Mouse (Mus musculus): Measurements from ENCODE around the gene 4931409K22Rik.

4931409K22Rik gene

DNA sequence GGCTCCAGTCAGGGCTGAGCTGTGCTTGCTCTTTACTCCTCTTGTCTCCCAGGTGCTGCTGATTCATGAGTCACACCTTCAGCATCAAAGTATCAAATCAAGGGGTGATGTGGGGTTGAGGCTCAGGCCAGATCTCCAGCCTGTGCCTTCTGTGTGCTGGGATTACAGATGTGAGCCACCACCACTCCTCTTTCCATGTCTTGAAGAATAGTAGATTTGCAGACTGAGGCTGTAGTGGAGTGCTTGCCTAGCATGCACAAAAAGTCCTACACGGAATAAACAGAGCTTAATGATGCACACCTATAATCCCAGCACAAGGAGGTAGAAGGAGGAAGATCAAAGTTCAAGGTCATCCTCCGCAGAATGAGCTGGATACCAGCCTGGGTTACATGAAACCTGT lies at the start of gene 4931409K22Rik:
Gene 4931409K22Rik (minus strand): TSS at position 101 of the 400 bp plus-strand sequence.
- DNase-seq: no peak

DNA sequence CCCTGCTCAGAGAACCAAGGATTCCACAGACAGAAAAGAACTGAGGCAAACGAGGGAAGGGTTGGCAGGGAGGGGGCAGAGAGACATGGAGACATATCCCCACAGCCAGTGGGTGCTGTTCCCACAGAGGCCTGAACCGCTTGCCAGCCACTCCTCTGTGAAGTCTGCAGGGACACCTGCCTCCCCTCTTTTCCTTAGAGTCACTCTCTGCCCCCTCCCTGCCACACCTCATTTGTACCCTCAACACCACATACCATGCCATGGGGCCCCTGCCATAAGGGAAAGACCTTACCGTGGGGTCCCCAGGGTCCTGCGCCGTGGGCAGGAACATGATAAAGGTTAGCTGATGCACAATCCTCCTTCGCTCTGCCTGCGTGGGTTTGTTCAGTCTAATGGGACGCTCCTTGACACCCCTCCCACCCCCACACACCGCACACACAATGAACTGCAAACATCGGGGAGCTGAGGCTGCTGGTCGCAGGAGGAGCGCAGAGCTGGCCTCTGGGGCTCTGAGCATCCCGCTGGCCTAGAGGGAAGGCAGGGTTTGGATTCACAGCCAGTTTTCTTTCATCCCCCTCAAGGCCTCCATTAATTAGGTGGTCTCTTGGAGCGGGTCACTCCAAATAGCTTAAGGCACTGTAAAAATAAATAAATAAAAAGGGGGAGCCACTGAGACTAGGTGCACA lies 49.5 kb upstream of the 4931409K22Rik start:
- DNase-seq: no peak

- DNase-seq: no peak
Measured at GRCm38 (mm10) chr5:24605321-24605979, 48.8 kb upstream of the 4931409K22Rik start.

GRCm38 (mm10) chr5:24604656-24605100 lies 48.1 kb upstream of the 4931409K22Rik start:
- peak; percentile 92 to 94 for DNase-seq

DNA sequence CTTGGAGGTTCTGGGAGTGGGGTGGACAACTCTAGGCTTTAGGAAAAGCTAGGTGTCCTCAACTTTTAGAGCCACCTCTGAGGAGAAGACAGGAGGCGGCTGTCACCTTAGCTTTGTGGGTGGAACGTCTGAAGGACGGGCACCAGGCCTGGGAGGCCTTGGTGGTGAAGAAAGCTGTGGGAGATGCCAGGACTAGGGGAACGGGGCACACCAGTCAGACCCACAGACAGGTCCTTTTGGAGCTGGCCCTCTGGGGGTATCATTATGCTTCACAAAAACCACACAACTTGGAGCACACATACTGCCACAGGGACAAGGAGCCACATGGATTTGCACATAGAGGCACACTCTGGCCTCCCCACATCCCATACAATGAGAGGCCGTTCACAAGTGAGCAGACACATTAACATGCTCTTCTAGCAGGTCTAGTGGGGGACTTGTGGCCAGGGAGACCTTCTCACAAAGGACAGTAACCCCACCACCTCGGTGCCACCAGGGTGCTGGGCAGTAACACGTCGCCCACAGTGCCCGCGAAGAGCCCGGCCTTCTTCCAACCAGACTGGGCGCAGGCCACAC lies 47.6 kb upstream of the 4931409K22Rik start:
- DNase-seq: no peak

GRCm38 (mm10) chr5:24603431-24604010 lies 46.9 kb upstream of the 4931409K22Rik start:
- DNase-seq: no peak

DNA sequence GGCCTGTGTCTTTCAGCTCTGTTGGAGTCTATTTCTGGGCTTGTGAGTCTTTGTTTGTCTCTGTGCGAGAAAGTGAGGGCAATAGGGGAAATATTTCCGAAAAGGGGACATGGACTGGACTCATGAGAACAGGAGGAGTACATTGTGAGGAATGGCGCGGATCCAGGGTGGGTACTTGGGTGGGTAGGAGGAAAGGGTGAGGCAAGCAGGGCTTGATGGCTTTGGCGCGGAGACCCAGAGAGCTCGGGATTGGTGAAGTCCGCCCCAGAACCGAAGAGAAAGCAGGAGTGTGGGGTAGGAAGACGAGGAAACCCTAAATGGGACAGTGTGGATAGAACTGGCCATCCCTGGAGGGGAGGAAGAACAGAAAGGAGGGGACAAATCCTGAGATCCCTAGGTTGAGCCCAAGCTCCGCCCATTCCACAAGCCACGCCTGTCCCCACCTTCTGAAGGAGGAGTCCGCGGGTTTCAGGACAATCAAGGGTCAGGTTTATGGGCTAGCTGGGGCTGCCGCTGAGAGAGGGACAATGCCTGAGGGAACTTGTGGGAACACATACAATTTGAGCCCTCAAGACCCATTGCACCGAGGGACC lies 46.2 kb upstream of the 4931409K22Rik start:
- peak; percentile 94 to 95 for DNase-seq

GRCm38 (mm10) chr5:24601911-24602750 lies 45.5 kb upstream of the 4931409K22Rik start:
- DNase-seq: peak; percentile 77 to 87

GRCm38 (mm10) chr5:24601071-24601835 lies 44.6 kb upstream of the 4931409K22Rik start:
- no peak for DNase-seq

DNA sequence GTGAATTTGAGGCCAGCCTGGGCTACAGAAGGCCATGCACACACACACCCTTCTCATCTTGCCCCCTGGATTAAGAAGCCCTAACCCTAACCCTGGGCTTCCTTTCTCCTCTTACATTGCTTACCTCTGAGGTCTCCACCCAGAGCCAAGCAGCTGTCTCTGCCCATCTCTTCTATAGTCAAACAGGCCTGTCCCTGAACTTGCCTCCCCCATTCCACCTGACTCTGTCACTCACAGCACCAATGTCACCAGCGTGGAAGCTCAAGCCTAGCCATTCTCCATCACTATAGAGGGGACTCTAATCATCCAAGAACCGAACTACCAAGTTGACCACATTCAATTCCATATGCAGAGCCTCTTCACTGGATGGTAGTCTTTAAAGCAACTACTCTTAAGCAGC lies 43.6 kb upstream of the 4931409K22Rik start:
- no peak for DNase-seq

DNA sequence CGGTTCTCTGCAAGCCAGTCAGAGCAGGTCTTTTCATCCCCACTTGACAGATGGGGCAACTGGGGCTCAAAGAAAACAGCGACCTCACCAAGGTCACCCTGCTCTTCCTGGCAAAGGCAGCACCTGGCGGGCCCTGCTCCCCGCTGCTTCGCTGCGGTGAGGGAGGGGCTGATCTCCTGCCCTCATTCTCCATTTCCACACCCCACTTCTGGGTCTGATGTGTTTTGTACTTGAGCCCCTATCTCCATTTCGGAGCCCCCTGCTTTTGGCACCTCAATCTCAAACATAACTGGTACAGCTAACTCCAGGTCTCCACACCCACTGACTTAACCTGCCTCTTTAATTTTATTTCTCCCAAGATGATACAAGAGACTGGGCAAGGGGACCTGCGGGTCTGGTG lies 42.5 kb upstream of the 4931409K22Rik start:
- DNase-seq: no peak

GRCm38 (mm10) chr5:24598570-24599006 lies 42.0 kb upstream of the 4931409K22Rik start:
- DNase-seq: peak; percentile 44 to 84

DNA sequence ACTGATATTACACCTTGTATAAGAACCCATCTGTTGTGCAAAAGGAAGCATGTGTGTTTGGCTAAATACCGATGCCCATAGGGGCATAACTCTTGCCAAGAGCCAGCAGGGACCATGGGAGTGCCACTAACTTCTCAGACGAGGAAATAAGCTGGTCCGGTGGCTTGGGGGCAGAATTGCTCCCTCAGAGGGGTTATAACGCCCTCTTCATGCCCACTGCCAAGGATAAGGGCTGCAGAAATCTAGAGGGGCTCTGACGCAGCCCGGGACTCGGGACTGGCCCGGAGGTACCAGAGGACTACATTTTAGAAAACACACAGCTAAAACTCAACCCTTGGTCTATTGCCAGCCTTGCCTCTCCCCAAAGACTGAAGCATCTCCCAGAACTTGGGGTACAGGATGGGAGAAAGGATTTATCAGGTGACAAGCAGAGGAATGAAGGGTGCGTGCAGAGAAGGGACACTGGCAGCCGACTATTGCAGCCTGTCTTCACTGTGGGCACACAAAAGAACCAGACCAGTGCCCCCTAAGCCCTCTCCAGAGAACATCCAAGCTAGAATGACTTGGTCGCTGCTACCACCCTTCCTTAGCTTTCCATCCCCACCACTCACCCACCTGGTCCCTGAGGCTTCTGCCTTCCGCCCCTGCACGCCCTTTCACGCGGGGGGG lies 41.4 kb upstream of the 4931409K22Rik start:
- DNase-seq: no peak

DNA sequence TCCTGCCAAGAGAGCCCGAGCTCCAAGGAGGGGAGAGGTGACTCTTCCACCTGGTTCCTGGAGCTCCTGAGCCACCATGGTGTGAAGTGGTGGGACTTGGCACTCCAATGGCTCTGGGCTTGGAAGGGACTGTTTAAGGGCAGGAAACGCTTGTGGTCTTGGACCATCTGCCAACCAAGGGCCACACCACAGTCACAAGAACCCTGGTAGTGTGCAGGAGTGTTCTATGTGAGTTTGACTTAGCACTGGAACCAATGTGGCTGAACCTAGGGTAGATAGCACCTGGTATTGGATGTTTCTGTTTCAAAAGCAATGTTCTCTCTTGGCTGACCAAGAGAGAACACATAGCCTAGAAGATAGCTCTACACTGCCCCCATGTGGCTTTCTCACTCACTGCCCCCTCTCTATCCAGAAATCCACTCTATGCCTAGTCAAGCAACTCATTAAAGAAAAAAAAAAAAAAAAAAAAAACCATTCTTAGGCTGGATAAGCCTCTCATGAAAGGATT lies 40.7 kb upstream of the 4931409K22Rik start:
- DNase-seq: peak; percentile 84 to 89

DNA sequence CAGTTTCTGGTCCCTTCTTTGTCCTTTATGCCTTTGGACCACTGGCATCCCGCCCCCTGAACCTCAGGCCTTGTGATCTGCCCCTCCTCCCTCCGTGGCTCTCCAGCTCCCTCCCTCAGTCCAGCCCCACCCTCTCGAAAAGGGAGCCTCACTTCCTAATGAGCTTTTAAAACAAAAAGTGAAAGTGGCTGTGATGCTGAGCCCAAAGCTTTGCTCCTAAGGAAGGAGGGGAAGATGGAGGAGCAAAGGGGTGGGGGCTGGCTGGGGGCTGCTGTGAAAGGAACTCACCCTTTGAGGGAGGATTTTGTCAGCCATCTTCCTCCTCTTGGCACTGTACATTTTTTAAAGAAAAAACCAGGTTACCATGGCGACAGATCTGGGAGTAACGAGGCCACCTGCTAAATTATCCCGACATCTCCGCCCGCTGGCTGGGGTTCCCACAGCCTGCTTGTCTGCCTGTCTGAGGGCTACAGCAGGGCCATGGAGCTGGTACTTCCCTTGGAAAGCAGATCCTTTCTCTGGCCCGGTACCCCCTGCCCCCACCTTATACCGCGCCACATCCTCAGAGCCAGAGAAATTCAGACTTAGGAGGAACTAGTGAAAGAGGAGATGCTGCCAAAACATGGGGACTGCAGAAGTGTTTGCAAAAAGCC lies 40.0 kb upstream of the 4931409K22Rik start:
- DNase-seq: peak; percentile 45 to 48

GRCm38 (mm10) chr5:24595786-24596380 lies 39.3 kb upstream of the 4931409K22Rik start:
- DNase-seq: no peak

- DNase-seq: no peak
Measured at GRCm38 (mm10) chr5:24595261-24595660, 38.7 kb upstream of the 4931409K22Rik start.

DNA sequence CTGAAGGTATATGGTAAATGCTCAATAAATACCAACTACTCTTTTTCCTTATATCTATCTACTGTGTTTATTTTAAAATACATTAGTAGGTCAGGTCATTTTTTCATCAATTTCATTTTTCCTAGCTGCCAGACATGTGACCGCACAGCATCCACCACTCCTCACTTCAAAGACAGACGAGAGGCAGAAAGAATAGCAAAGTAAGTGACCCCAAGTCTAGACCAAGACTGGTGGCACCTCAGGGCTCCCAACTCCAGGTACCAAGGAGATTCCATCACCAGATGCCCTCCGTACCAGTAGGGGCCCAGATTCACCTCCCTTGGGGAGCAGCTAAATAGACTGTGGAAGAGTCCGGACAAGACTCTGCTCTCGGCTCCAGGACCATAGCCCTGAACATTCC lies 37.7 kb upstream of the 4931409K22Rik start:
- DNase-seq: no peak

DNA sequence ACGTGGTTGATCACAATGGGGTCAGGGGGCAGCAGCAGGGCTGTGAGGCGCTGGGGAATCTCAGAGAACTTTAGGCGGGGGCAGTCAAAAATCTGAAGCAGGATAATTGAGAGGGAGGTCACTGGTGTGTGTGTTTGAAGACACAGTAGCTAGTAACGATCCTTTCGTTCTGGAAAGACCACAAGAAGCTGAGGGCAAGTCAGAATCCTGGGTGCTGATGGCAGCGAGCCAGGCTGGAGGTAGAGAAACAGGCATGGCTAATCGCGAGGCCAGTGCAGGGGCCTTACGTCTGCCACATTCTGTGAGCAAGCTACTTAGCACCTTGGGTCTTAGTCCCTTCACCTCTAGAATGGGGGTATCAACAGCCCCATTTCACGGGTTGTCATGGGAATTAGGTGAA lies 37.3 kb upstream of the 4931409K22Rik start:
- DNase-seq: no peak

DNA sequence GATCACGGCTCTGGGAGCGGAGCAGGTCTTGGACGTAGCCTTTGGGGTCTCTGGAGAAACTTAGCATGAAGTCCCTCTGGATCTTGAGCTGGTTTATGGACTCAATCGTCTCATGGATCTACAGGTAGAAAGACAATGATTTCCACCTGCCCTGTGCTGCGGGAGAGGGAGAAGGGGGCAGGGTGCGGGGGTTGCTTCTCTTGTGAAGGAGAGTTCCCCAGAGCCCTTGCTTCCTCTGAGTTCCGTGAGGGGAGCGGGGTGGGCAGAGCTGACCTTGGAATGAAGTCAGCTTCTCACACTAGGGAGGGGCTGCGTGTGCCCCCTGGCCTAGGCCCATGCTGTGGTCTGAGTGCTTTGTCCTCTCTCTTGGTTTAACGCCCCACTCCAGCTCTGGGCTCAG lies 36.6 kb upstream of the 4931409K22Rik start:
- no peak for DNase-seq
